Mouse (Mus musculus) bone marrow, adult 2 months (tissue): ENCODE results near the gene Pecam1.

Experiments
- CTCF ChIP-seq: fragments of 200-500 bp; IDR thresholded peaks from 2 replicates; pipeline ENCODE4 v1.5.1; 2011; ENCODE audit warnings: low read length, control low read depth; ENCODE audit not compliant: control insufficient read depth, insufficient read depth
- POLR2A ChIP-seq: fragments of 200-500 bp; IDR thresholded peaks from 2 replicates; pipeline ENCODE4 v1.6.1; 2011; ENCODE audit warnings: low read depth, mild to moderate bottlenecking, control low read depth, low read length, borderline replicate concordance; ENCODE audit not compliant: control insufficient read depth

GRCm38 (mm10) chr11:106670266-106670665 lies 80.2 kb downstream of the Pecam1 start:
- TF ChIP-seq CTCF, result no peak
- no peak for TF ChIP-seq POLR2A
